Mouse (Mus musculus) limb, embryonic 14.5 days (tissue): ENCODE measurements around the gene Vmn1r4. TPM values are rescaled to one million over a fixed set of nuclear protein-coding genes. Genes with fewer than 3 reads are reported as not detected.

ENCODE experiments used
- ATAC-seq: fragments of 200-750 bp; cut with Nextera tagmentation; 2 replicates; pipeline ENCODE4 v1.8.0; 2017; ENCODE audit warnings: low read depth, moderate number of reproducible peaks, moderate TSS enrichment; ENCODE audit not compliant: low FRiP score
- DNase-seq: peaks from one replicate; pipeline ENCODE4 v3.0.0-alpha.2; 2015; ENCODE audit warnings: low spot score
- H3K27ac ChIP-seq: fragments of 300-500 bp; sonication (generic); replicated peaks from 2 replicates; pipeline ENCODE4 v1.5.1; 2014; ENCODE audit warnings: low read depth, mild to moderate bottlenecking, low read length, moderate library complexity, mixed read lengths
- H3K27me3 ChIP-seq: fragments of 300-500 bp; sonication (generic); 2 replicates; pipeline ENCODE4 v1.6.1; 2014; ENCODE audit warnings: low read length, mixed read lengths; ENCODE audit not compliant: control insufficient read depth, insufficient read depth
- H3K36me3 ChIP-seq: fragments of 300-500 bp; sonication (generic); 2 replicates; pipeline ENCODE4 v1.6.1; 2014; ENCODE audit warnings: mild to moderate bottlenecking, low read length, moderate library complexity, mixed read lengths; ENCODE audit not compliant: control insufficient read depth, insufficient read depth
- H3K4me1 ChIP-seq: fragments of 300-500 bp; sonication (generic); 2 replicates; pipeline ENCODE4 v1.6.1; 2014; ENCODE audit warnings: antibody characterized with exemption, low read length, mixed read lengths; ENCODE audit not compliant: control insufficient read depth, insufficient read depth
- H3K4me2 ChIP-seq: fragments of 300-500 bp; sonication (generic); replicated peaks from 2 replicates; pipeline ENCODE4 v1.6.1; 2014; ENCODE audit warnings: low read depth, mild to moderate bottlenecking, low read length, moderate library complexity; ENCODE audit not compliant: severe bottlenecking
- H3K4me3 ChIP-seq: fragments of 300-500 bp; sonication (generic); replicated peaks from 2 replicates; pipeline ENCODE4 v1.5.1; 2014; ENCODE audit warnings: low read length
- H3K9ac ChIP-seq: fragments of 300-500 bp; sonication (generic); 2 replicates; pipeline ENCODE4 v1.6.1; 2014; ENCODE audit warnings: mild to moderate bottlenecking, low read depth, low read length, moderate library complexity; ENCODE audit not compliant: severe bottlenecking
- H3K9me3 ChIP-seq: fragments of 300-500 bp; sonication (generic); 2 replicates; pipeline ENCODE4 v1.6.1; 2016; ENCODE audit warnings: low read length; ENCODE audit not compliant: control insufficient read depth
- POLR2A ChIP-seq: fragments of 200-500 bp; IDR thresholded peaks from 2 replicates; pipeline ENCODE4 v1.8.0; 2012; ENCODE audit warnings: inconsistent platforms, mild to moderate bottlenecking, moderate library complexity, borderline replicate concordance; ENCODE audit not compliant: insufficient read depth, insufficient read length; ENCODE audit errors: extremely low read depth
- WGBS: fragments of 180-500 bp; shearing (Covaris S2); extraction: QIAGEN DNeasy Blood & Tissue Kit; methylation state at CpG from one replicate; pipeline ENCODE4 v1.1.7; 2014; 5-methylcytosine and 5-hydroxymethylcytosine counted together
- polyA plus RNA-seq, 2 experiments: library from polyadenylated mRNA; depleted of rRNA in 1 of 2; stranded (reverse) in 1 of 2; unstranded in 1 of 2; fragments of >200 nt; fragmentation: Nextera tagmentation in 1 of 2; extraction: Ambion mirVana in 1 of 2; gene quantifications; 2 replicates each; pipeline versions ENCODE4 v1.2.1 to v1.2.3; 2012 to 2014

Vmn1r4 gene
- polyA plus RNA-seq, 2 experiments: 0.24 to 0.29 TPM

DNA sequence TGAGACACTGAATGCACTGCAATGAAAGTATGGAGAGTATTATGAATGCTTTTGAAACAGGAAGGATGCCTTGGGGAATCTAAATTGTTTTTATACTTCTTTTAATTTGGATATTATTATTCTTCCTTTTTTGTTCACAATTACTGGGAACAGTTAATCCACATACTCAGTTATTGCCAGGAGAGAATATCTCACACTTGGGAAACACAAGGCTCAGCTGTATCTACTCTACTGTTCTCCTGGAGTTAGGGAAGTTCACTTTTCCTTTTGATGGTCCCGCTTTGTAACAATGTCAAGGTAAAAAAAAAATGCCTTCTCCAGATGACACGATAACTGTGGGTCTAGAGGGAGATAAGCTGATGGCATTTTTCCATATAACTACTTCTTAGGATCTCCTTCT is 73.1 kb downstream of the Vmn1r4 start, which contains the start of gene Vmn1r6:
Gene Vmn1r6 (plus strand): TSS at position 301 of the 400 bp plus-strand sequence.
- Histone ChIP-seq H3K9ac (no peak within 1 kb of the TSS), H3K4me1 (no peaks in the 10 kb centered on the region), H3K4me2 (no peak within 1 kb of the TSS), H3K4me3 (no peak within 1 kb of the TSS), H3K27me3 (no peaks in the 10 kb centered on the region), H3K36me3 (no peaks in the 10 kb centered on the region), H3K9me3 (no peaks in the 10 kb centered on the region), H3K27ac (no peak within 1 kb of the TSS)
- TF ChIP-seq POLR2A: no peak
- ATAC-seq (no peak), DNase-seq (no peak)
- WGBS: 76% methylated on average over 2 of the region's 2 CpGs

Other genes with a start within 250 kb of the Vmn1r4 start
- 58.5 and 122 TPM in 2 replicates for gene Lsm5, start 219.3 kb upstream of the Vmn1r4 start, polyA plus RNA-seq (2012; rRNA removed)
- gene Lsm5, start 219.3 kb upstream of the Vmn1r4 start, polyA plus RNA-seq (2014; fragmentation: Nextera tagmentation; extraction: Ambion mirVana): 127 and 135 TPM in 2 replicates
- gene Avl9, start 209.1 kb upstream of the Vmn1r4 start, polyA plus RNA-seq (2012; rRNA removed): 9.0 and 9.4 TPM in 2 replicates
- gene Avl9, start 209.1 kb upstream of the Vmn1r4 start, polyA plus RNA-seq (2014; fragmentation: Nextera tagmentation; extraction: Ambion mirVana): 13.0 and 13.3 TPM in 2 replicates
- gene Kbtbd2, start 126.2 kb upstream of the Vmn1r4 start, polyA plus RNA-seq (2012; rRNA removed): 25.1 and 27.0 TPM in 2 replicates
- 17.6 and 18.6 TPM in 2 replicates for gene Kbtbd2, start 126.2 kb upstream of the Vmn1r4 start, polyA plus RNA-seq (2014; fragmentation: Nextera tagmentation; extraction: Ambion mirVana)
- 232 and 239 TPM in 2 replicates for gene Fkbp9, start 92.0 kb upstream of the Vmn1r4 start, polyA plus RNA-seq (2012; rRNA removed)
- gene Fkbp9, start 92.0 kb upstream of the Vmn1r4 start, polyA plus RNA-seq (2014; fragmentation: Nextera tagmentation; extraction: Ambion mirVana): 205 and 219 TPM in 2 replicates
- 18.8 and 22.7 TPM in 2 replicates for gene Nt5c3, start 83 bp upstream of the Vmn1r4 start, polyA plus RNA-seq (2012; rRNA removed)
- 60.3 and 62.9 TPM in 2 replicates for gene Nt5c3, start 83 bp upstream of the Vmn1r4 start, polyA plus RNA-seq (2014; fragmentation: Nextera tagmentation; extraction: Ambion mirVana)
- not detected in 2 replicates for gene Vmn1r5, start 46.3 kb downstream of the Vmn1r4 start, polyA plus RNA-seq (2012; rRNA removed)
- gene Vmn1r5, start 46.3 kb downstream of the Vmn1r4 start, polyA plus RNA-seq (2014; fragmentation: Nextera tagmentation; extraction: Ambion mirVana): not detected in 2 replicates
- gene Vmn1r6, start 73.2 kb downstream of the Vmn1r4 start, polyA plus RNA-seq (2012; rRNA removed): not detected in 2 replicates
- gene Vmn1r6, start 73.2 kb downstream of the Vmn1r4 start, polyA plus RNA-seq (2014; fragmentation: Nextera tagmentation; extraction: Ambion mirVana): not detected in 2 replicates
- gene Vmn1r7, start 101.3 kb downstream of the Vmn1r4 start, polyA plus RNA-seq (2012; rRNA removed): not detected in 2 replicates
- gene Vmn1r7, start 101.3 kb downstream of the Vmn1r4 start, polyA plus RNA-seq (2014; fragmentation: Nextera tagmentation; extraction: Ambion mirVana): not detected in 2 replicates
- not detected in 2 replicates for gene Vmn1r8, start 108.3 kb downstream of the Vmn1r4 start, polyA plus RNA-seq (2012; rRNA removed)
- not detected in 2 replicates for gene Vmn1r8, start 108.3 kb downstream of the Vmn1r4 start, polyA plus RNA-seq (2014; fragmentation: Nextera tagmentation; extraction: Ambion mirVana)
- not detected in 2 replicates for gene Vmn1r9, start 142.8 kb downstream of the Vmn1r4 start, polyA plus RNA-seq (2012; rRNA removed)
- gene Vmn1r9, start 142.8 kb downstream of the Vmn1r4 start, polyA plus RNA-seq (2014; fragmentation: Nextera tagmentation; extraction: Ambion mirVana): not detected in 2 replicates
- not detected in 2 replicates for gene Vmn1r10, start 185.4 kb downstream of the Vmn1r4 start, polyA plus RNA-seq (2012; rRNA removed)
- not detected in 2 replicates for gene Vmn1r10, start 185.4 kb downstream of the Vmn1r4 start, polyA plus RNA-seq (2014; fragmentation: Nextera tagmentation; extraction: Ambion mirVana)
- not detected in 2 replicates for gene Vmn1r11, start 209.4 kb downstream of the Vmn1r4 start, polyA plus RNA-seq (2012; rRNA removed)
- gene Vmn1r11, start 209.4 kb downstream of the Vmn1r4 start, polyA plus RNA-seq (2014; fragmentation: Nextera tagmentation; extraction: Ambion mirVana): not detected in 2 replicates
- gene Vmn1r12, start 232.9 kb downstream of the Vmn1r4 start, polyA plus RNA-seq (2012; rRNA removed): not detected in 2 replicates
- not detected in 2 replicates for gene Vmn1r12, start 232.9 kb downstream of the Vmn1r4 start, polyA plus RNA-seq (2014; fragmentation: Nextera tagmentation; extraction: Ambion mirVana)